Mouse (Mus musculus) heart, postnatal 14 days (tissue): ENCODE measurements at regions not wholly inside any gene's neighbourhood (a gene's known extent, or its start where the extent isn't known, plus 50 kb on each side); places are given as distances from the start of the nearest gene placed in this dataset.

Experiments used
- DNase-seq, 2 experiments: peaks; one replicate each; pipeline ENCODE4 v3.0.0; 2021 to 2022
- intact Hi-C: fragments of 180-260 bp; cut with DNase I; formaldehyde crosslinking; loops from one replicate; pipeline ENCODE4 v1.15.1; 2025

GRCm38 (mm10) chr3:156407112-156407511, 154.5 kb upstream of the Negr1 start:
- no peak for DNase-seq
- intact Hi-C loops, result no loop called here

- DNase-seq, result no peak
- intact Hi-C loops, result no loop called here
Measured at GRCm38 (mm10) chr3:156410126-156410525, 151.5 kb upstream of the Negr1 start.

GRCm38 (mm10) chr3:156412757-156413156, 148.8 kb upstream of the Negr1 start:
- no peak for DNase-seq
- intact Hi-C loops, result no loop called here

GRCm38 (mm10) chr3:156414431-156415427, 146.9 kb upstream of the Negr1 start:
- intact Hi-C loops, result no loop called here
- DNase-seq, result no peak

GRCm38 (mm10) chr3:156418124-156418523, 143.5 kb upstream of the Negr1 start:
- no peak for DNase-seq
- intact Hi-C loops, result no loop called here

DNA sequence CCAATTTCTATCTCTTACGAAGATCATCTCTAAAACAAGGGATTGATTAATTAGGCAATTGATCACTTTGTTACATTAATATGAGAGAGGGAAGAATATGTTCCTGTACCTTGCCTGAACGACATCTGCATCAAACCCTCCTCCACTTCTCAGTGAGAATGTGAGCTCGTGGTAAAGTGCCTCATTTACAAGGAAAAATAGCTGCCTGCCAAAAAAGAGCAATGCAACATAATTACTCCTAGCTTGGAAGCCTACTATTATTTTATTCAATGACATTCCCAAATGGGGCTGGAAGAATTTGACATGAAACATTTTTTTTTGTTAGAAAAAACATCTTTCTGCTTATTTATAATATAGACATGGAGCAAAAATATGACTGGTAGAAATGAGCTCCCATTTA, 138.5 kb upstream of the Negr1 start:
- no peak for DNase-seq
- intact Hi-C loops, result no loop called here

- intact Hi-C loops, result no loop called here
- no peak for DNase-seq
Measured at GRCm38 (mm10) chr3:156455042-156455441, 106.6 kb upstream of the Negr1 start.

- no peak for DNase-seq
- intact Hi-C loops, result no loop called here
Measured at GRCm38 (mm10) chr3:156463299-156463698, 98.3 kb upstream of the Negr1 start.

- intact Hi-C loops, result no loop called here
- no peak for DNase-seq
Measured at GRCm38 (mm10) chr3:156465601-156466000, 96.0 kb upstream of the Negr1 start.

GRCm38 (mm10) chr3:156472665-156473064, 88.9 kb upstream of the Negr1 start:
- intact Hi-C loops, result no loop called here
- DNase-seq, result no peak
